Mouse (Mus musculus): ENCODE data around the gene Krtap13. TPM values are rescaled to one million over a fixed set of nuclear protein-coding genes. Genes with fewer than 3 reads are reported as not detected.
"Not testable (repeated sequence)": the region's sequence is repeated elsewhere in the genome, so short reads cannot be mapped to it uniquely, and the experiment has no call there.

Gene Krtap13
- not detected for total RNA-seq (2021)
- long read RNA-seq, experiment 1: 0 reads
- long read RNA-seq, experiment 2: 0 reads

- not testable (repeated sequence) for DNase-seq (ENCODE audit: low spot score in 2 of 2)
Observed at GRCm38 (mm10) chr16:88751535-88751934, at the start of gene Krtap13. Gene Krtap13 (minus strand): TSS chr16:88751635.

DNA sequence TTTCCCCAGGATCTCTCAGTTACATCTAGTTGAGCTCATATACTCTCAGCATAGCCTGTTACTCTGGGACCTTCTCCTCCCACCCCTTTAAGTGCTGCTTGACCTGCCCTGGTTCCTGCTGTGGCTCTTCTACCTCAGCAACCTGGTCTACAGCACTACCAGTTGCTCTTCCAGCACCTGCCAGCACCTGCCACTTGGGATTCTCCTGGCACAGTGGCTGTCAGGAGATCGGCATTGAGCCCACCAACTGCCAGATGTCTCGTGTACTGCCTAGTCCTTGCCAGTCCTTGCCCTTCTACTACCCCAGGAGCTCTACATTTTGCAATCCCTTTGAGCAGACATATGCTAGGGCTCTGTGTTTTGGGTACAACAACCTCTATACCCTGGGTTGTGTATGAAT lies 35.4 kb upstream of the Krtap13 start:
- no peak for DNase-seq (ENCODE audit: low spot score in 2 of 2)

DNA sequence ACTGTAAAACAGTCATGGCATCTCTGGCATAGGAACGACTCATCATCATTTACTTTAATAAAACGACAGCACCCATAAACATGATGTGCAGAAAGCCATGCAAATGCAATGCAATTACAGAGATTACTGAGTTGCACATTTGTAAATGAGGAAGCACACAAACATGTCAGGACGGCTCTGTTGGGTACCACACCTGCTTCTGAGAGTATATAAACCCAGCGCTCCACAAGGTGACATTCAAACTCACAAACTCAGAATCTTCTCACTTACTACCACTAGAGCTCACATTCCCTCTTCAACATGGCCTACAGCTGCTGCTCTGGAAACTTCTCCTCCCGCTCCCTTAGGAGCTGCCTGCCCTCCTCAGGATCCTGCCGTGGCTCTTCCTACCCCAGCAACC lies 26.2 kb upstream of the Krtap13 start, which contains the start of gene Gm5965:
Gene Gm5965 (plus strand): TSS at position 301 of the 400 bp plus-strand sequence.
- no peak for DNase-seq (ENCODE audit: low spot score in 2 of 2)

DNA sequence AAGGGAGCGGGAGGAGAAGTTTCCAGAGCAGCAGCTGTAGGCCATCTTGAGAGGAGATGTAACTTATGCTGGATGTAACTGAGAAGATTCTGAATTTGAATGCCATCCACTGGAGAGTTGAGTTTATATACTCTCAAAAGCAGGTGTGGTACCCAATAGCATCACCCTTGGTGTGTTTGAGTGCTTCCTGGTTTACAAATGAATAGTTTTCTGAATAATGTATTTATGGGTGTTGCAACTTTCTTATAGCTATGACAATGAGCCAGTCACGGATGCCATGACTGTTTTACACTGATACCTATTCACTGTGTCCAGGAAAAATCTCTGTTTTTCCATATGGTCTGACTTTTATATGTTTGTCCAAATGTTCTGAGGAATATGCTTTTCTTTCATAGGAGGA lies 22.7 kb upstream of the Krtap13 start, which contains the start of gene 2310057N15Rik:
Gene 2310057N15Rik (minus strand): TSS at position 101 of the 400 bp plus-strand sequence.
- DNase-seq (ENCODE audit: low spot score in 2 of 2): no peak

DNA sequence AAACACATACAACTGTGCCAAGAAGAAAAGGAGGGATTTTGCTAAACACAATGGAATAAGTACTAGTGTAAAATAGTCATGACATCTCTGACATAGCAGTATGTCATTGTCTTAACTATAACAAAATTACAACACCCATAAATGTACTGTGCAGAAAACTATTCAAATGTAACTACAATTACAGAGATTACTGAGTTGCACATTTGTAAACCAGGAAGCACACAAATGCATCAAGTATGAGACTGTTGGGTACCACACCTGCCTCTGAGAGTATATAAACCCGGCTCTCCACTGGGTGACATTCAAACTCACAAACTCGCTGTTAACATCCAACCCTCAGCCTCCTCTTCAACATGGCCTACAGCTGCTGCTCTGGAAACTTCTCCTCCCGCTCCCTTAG lies 7.1 kb upstream of the Krtap13 start, which contains the start of gene 2310034C09Rik:
Gene 2310034C09Rik (plus strand): TSS at position 301 of the 400 bp plus-strand sequence.
- DNase-seq (ENCODE audit: low spot score in 2 of 2): not testable (repeated sequence)

DNA sequence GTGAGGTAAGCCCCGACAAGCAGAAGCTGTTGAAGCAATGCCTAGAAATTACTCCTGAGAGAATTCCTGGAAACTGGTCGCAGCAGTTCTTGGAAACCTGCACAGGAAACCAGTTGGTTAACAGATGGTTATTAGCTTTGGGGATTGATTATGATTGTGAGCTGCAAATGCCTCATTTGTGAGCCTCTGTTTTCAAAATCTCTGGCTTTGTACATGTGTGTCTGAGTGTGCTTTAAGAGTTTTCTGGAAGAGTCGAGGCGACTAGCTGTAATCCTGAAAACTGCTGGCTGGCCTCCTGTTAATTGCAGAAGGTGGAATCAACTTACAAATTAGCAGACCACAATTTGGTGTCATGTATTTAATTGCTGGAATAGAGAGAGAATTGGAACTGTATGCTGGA lies 3.5 kb downstream of the Krtap13 start:
- no peak for DNase-seq (ENCODE audit: low spot score in 2 of 2)

GRCm38 (mm10) chr16:88744750-88745340 lies 6.6 kb downstream of the Krtap13 start:
- no peak for DNase-seq (ENCODE audit: low spot score in 2 of 2)

DNA sequence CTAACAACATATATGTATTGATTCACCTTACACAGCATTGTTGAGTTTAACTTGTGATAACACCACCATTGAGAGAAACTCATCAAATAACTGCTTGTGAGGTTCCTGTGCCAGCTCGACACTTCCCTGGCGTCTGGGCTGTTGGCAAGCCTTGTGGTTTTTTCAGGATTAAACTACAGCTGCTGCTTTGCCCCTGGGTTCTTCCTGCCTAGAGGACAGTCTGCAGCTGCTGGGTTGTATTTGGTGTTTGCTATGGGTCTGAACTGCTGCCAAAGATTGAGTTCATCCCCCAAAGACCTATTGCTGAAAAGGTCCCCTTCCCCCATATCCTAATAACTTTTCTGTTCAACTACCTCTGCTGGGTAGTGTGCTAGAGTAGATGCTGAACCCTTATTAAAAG lies 16.0 kb downstream of the Krtap13 start:
- no peak for DNase-seq (ENCODE audit: low spot score in 2 of 2)

DNA sequence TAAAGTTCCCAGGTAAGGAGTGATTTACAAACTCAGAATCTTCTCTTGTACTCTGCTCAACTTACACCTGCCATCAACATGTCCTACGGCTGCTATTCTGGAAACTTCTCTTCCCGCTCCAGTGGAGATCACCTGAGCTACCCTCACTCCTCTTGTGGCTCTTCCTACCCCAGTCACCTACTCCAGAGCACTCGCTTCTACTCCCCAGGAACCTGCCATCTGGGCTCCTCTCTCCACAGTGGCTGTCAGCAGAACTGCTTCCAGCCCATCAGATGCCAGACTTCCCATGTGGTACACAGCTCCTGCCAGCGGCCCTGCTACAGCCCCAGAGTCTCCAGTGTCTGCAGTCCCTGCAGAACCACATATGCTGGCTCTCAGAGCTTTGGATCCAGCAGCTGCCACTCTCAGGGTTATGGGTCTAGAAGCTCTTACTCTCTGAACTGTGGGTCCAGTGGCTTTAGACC lies 22.6 kb downstream of the Krtap13 start, which contains the start of gene Krtap13-1:
Gene Krtap13-1 (plus strand): TSS at position 51 of the 464 bp plus-strand sequence.
- no peak for DNase-seq (ENCODE audit: low spot score in 2 of 2)

DNA sequence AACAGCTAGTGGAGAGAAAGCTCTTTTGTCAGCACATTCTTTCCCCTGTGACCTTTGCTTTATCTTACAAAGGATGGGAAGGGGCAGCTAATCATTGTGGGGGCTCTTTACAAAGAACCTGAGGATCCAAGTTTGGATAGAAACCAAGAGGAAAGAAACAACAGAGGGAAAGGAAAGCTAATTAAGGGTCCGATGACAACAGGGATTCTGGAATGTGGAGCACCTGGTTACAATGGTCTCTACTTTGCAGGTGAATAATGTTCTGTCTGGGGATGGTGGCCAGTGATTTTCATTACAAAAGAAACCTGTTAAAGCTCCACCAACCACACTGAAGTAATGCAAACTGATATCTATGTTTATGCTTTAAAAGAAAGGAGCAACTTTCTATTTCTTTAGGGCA lies 31.4 kb downstream of the Krtap13 start:
- DNase-seq (ENCODE audit: low spot score in 2 of 2): no peak

DNA sequence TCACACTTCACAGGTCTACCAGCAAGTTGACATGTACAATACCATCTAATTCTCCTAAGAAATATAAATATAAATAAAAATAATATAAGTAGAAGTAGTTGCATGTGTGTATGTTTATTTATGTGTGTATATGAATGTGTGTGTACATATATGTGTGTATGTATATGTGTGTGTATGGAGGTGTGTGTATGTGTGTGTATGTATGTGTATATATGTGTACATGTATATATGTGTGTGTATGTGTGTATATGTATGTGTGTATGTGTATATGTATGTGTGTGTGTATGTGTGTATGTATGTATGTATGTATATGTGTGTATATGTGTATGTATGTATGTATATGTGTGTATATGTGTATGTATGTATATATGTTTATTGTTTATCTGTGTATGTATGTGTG lies 34.9 kb downstream of the Krtap13 start:
- no peak for DNase-seq (ENCODE audit: low spot score in 2 of 2)

DNA sequence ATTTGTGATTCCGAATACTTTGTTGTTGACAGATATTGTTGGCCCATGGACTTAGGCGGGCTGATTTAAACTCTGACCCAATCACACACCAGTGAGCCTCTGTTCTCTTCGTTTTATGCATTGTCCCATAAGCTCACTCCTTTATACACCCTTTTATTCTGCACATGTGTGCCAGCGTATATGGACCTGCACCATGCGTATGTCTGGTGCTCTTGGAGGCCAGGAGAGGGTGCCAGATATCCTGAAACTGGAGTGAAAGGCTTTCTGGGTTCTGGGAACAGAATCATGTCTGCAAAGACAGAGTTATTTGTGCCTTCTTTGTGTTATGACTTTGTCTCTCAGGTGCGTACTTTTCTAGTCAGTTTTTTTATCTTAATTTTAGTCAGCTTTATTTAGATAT lies 40.2 kb downstream of the Krtap13 start:
- DNase-seq (ENCODE audit: low spot score in 2 of 2): no peak

GRCm38 (mm10) chr16:88710757-88711156 lies 40.7 kb downstream of the Krtap13 start:
- no peak for DNase-seq (ENCODE audit: low spot score in 2 of 2)

DNA sequence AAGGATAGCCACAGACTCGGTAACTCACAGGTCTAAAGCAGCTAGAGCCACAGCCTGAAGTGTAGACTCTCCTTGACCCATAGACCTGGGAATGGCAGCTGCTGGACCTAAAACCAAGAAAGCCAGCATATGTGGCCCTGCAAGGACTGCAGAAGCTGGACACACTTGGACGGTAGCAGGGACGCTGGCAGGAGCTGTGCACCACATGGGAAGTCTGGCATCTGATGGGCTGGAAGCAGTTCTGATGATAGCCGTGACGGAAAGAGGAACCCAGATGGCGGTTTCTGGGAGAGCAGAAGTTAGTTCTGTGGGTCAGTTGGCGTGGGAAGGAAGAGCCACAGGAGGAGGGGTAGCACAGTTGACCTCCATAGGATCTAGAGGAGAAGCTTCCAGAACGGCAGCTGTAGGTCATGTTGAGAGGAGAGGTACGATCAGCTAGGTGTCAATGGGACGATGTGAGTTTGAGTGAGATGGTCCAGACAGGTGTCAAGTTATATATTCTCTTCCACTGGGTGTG lies 43.9 kb downstream of the Krtap13 start, which contains the start of gene 2310061N02Rik:
Gene 2310061N02Rik (minus strand): TSS at position 467 of the 517 bp plus-strand sequence.
- no peak for DNase-seq (ENCODE audit: low spot score in 2 of 2)

- no peak for DNase-seq (ENCODE audit: low spot score in 2 of 2)
Observed at GRCm38 (mm10) chr16:88701072-88701864, 50.2 kb downstream of the Krtap13 start.

Other genes starting within 250 kb of the Krtap13 start
- gene Cldn17, start 244.7 kb downstream of the Krtap13 start, total RNA-seq (2021): not detected
- gene Cldn8, start 188.5 kb downstream of the Krtap13 start, total RNA-seq (2021): not detected
- gene Krtap24-1, start 139.4 kb downstream of the Krtap13 start, total RNA-seq (2021): not detected
- gene 2310079G19Rik, start 124.0 kb downstream of the Krtap13 start, total RNA-seq (2021): not detected
- not detected for gene Krtap26-1, start 103.8 kb downstream of the Krtap13 start, total RNA-seq (2021)
- gene Krtap27-1, start 80.0 kb downstream of the Krtap13 start, total RNA-seq (2021): not detected
- gene 2310061N02Rik, start 43.7 kb downstream of the Krtap13 start, total RNA-seq (2021): not detected
- not detected for gene Krtap13-1, start 22.8 kb downstream of the Krtap13 start, total RNA-seq (2021)
- gene 2310034C09Rik, start 7.2 kb upstream of the Krtap13 start, total RNA-seq (2021): not detected
- not detected for gene 2310057N15Rik, start 22.6 kb upstream of the Krtap13 start, total RNA-seq (2021)
- not detected for gene Gm5965, start 26.3 kb upstream of the Krtap13 start, total RNA-seq (2021)
- not detected for gene Gm20741, start 60.6 kb upstream of the Krtap13 start, total RNA-seq (2021)
- not detected for gene Krtap15, start 68.6 kb upstream of the Krtap13 start, total RNA-seq (2021)
- gene Krtap14, start 74.5 kb upstream of the Krtap13 start, total RNA-seq (2021): not detected
- gene Krtap19-1, start 117.8 kb upstream of the Krtap13 start, total RNA-seq (2021): not detected
- not detected for gene Krtap19-2, start 122.6 kb upstream of the Krtap13 start, total RNA-seq (2021)
- gene Krtap19-3, start 126.4 kb upstream of the Krtap13 start, total RNA-seq (2021): not detected
- not detected for gene Krtap19-4, start 133.5 kb upstream of the Krtap13 start, total RNA-seq (2021)
- not detected for gene Krtap19-5, start 144.8 kb upstream of the Krtap13 start, total RNA-seq (2021)
- not detected for gene Krtap19-9b, start 180.6 kb upstream of the Krtap13 start, total RNA-seq (2021)
- gene Krtap16-3, start 211.2 kb upstream of the Krtap13 start, total RNA-seq (2021): not detected